Mouse (Mus musculus) E14TG2a.4 (cell line): ENCODE results near the gene Gucd1.
A peak's percentile ranks its signal among the peaks of the same experiment; 100 is the strongest.
"Not testable (repeated sequence)": the region's sequence is repeated elsewhere in the genome, so short reads cannot be mapped to it uniquely, and the experiment has no call there.

Source experiments
- H3K27me3 ChIP-seq: 2 replicates; pipeline ENCODE4 v1.6.1; 2014; ENCODE audit warnings: low read length, control low read depth; ENCODE audit not compliant: insufficient read depth
- H3K36me3 ChIP-seq: 2 replicates; pipeline ENCODE4 v1.6.1; 2014; ENCODE audit warnings: low read length, control low read depth; ENCODE audit not compliant: insufficient read depth
- H3K4me1 ChIP-seq: replicated peaks from 2 replicates; pipeline ENCODE4 v1.6.1; 2014; ENCODE audit warnings: low read depth, low read length, control low read depth
- H3K4me3 ChIP-seq: replicated peaks from 2 replicates; pipeline ENCODE4 v1.5.1; 2014; ENCODE audit warnings: mild to moderate bottlenecking, low read length
- H3K9me3 ChIP-seq: 2 replicates; pipeline ENCODE4 v1.6.1; 2014; ENCODE audit warnings: low read length, control low read depth
- CTCF ChIP-seq: conservative IDR thresholded peaks from 2 replicates; pipeline ENCODE4 v1.5.1; 2014; ENCODE audit warnings: low read length
- NANOG ChIP-seq: IDR thresholded peaks from 2 replicates; pipeline ENCODE4 v1.6.1; 2014; ENCODE audit warnings: borderline replicate concordance, low read length, mixed read lengths
- POU5F1 ChIP-seq: IDR thresholded peaks from 2 replicates; pipeline ENCODE4 v1.6.1; 2014; ENCODE audit warnings: low read length, borderline replicate concordance

The Gucd1 gene

DNA sequence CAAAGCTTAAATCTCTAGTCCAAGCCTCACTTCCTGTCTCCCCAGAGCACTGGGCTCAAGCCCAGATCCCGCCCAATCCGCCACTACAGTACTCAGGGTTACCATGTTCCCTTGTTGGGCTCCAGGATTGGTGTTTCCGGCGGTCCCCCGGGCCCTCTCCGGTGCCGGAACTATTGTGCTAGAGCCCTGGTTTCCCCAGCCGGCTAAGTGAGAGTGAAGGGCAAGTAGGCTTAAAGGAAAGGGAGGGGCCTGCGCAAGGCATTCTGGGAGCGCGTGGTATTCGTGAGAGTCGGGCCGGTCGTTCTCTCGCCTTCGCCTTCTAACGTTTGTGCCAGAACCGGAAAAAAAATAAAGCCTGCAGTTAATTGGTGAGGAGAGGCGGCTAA is at the start of gene Gucd1:
Gene Gucd1, minus strand, starts transcription at position 215 of the 386 bp plus-strand sequence.
- H3K27me3 ChIP-seq: 0 out of 2 replicates have a peak, but pooled peaks cover 4% of the 10 kb centered on the region
- H3K36me3 ChIP-seq: peaks cover 38% of the 10 kb centered on the region
- H3K4me3 ChIP-seq: peak within 1 kb of the TSS; percentile 96
- no peak for TF ChIP-seq CTCF
- TF ChIP-seq NANOG: no peak
- TF ChIP-seq POU5F1: no peak
- H3K9me3 ChIP-seq: no peaks in the 10 kb centered on the region
- H3K4me1 ChIP-seq: peaks cover 51% of the 10 kb centered on the region

DNA sequence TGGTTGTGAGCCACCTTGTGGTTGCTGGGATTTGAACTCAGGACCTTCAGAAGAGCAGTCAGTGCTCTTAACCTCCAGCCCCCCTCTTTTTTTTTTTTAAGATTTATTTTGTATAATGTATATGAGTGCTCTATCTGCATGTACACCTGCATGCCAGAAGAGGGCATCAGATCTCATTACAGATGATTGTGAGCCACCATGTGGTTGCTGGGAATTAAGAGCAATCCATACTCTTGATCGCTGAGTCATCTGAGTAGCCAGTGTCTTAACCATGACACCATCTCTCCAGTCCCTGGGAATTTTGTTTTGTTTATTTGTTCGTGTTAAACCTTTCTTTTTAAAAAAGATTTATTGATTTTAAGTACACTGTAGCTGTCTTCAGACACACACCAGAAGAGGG is 49.0 kb upstream of the Gucd1 start:
- Histone ChIP-seq H3K27me3 (peaks cover 40% of the 10 kb centered on the region), H3K4me1 (peaks cover 75% of the 10 kb centered on the region)
- H3K4me3 ChIP-seq, H3K36me3 ChIP-seq, H3K9me3 ChIP-seq: not testable (repeated sequence)

DNA sequence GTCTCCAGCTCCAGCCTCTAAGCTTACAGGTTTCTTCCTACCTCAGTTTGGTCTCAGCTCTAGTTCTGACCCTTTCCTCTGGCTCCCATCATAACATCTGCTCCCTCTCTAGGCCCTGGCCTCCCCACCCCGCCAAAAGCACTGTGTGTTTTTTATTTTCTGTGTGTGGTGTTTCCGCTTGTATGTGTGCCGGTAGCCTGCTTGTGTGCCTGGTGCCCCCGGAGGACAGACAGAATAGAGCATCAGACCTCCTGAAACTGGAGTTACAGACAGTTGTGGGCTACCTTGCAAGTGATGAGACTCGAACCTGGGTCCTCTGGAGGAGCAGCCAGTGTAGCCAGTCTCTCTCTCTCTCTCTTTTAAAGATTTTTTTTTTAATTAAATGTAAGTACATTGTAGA is 48.5 kb upstream of the Gucd1 start:
- H3K4me3 ChIP-seq: no peak overlapping the region
- no peaks in the 10 kb centered on the region for H3K9me3 ChIP-seq
- no peaks in the 10 kb centered on the region for H3K36me3 ChIP-seq
- no peak for TF ChIP-seq NANOG
- TF ChIP-seq CTCF: peak; percentile 4; the same call in 1 of the 2 replicates
- TF ChIP-seq POU5F1: no peak
- H3K4me1 ChIP-seq: peaks cover 73% of the 10 kb centered on the region
- peaks cover 45% of the 10 kb centered on the region for H3K27me3 ChIP-seq

DNA sequence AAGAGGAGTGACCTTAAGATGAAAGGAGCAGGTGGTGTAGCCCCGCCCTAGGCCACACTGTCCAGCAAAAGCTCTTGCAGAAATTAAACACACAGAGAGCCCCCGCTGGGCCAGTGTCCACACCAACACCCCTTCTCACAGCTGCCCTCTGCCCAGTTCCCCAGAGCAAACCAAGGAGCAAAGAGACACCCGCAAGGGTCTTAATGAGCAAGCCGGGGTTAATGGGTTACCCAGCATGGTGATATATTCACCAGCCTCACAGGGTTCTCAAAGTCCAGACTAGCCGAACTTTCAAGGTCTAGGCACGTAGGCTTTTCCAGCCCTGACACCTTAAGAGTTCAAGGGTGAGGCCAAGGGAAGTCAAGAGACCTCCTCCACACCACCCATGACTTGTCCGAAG is 48.1 kb upstream of the Gucd1 start:
- Histone ChIP-seq H3K4me1 (peaks cover 73% of the 10 kb centered on the region), H3K4me3 (peak overlapping the region; percentile 54), H3K9me3 (no peaks in the 10 kb centered on the region), H3K36me3 (no peaks in the 10 kb centered on the region), H3K27me3 (peaks cover 49% of the 10 kb centered on the region)
- TF ChIP-seq POU5F1 (no peak), NANOG (no peak), CTCF (no peak)

DNA sequence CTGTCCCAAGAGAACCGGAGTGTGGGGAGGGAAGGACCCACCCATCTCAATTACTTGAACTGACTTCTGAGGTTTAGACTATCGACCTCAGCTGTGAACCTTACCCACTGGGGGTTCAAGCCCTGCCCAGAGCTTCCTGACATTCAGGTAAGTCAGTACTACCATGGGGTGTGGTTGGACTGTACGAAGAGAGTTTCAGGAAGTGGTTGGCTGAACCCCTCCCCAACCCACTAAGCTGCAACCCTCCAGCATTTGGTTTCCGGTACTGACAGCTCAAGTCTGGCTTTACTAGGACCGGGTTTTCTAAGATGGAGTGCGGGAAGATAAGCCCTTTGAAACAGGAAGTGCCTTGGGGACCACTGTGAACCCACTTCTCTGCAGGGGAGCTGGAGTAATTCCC is 47.7 kb upstream of the Gucd1 start:
- TF ChIP-seq CTCF (no peak), POU5F1 (no peak), NANOG (no peak)
- Histone ChIP-seq H3K36me3 (no peaks in the 10 kb centered on the region), H3K4me3 (peak overlapping the region; percentile 54), H3K9me3 (no peaks in the 10 kb centered on the region), H3K4me1 (peaks cover 75% of the 10 kb centered on the region), H3K27me3 (peaks cover 54% of the 10 kb centered on the region)

DNA sequence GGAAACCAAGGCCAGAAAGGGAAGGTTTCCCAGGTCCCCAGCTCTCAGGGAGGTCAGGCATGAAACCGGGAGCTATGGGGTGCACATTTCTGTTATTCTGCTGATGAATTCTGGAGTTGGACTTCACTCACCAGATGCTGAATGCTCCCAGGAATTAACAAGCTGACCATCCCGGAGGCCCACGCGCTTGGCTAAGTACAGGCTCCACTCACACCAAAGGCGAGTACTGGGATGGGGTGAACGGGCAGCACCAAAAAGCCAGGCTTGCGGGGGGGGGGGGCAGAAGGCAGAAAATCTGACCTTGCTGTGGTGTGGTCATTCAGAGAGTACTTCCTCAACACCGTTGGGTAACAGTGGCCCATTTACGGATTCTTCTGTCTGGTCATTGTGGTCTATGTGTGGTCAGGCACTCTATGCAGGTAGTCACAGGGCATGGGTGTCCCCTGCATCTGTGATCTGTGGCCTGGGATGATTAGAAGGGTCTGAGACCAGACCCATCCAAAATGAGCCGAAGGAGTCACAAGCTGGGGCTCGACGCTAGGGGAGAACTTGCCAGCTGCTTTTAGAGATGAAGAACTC is 47.0 kb upstream of the Gucd1 start:
- peaks cover 59% of the 10 kb centered on the region for H3K27me3 ChIP-seq
- H3K4me3 ChIP-seq: peak overlapping the region; percentile 54; the same call in 1 of the 2 replicates
- H3K36me3 ChIP-seq: no peaks in the 10 kb centered on the region
- H3K9me3 ChIP-seq: no peaks in the 10 kb centered on the region
- TF ChIP-seq POU5F1 (no peak), CTCF (no peak), NANOG (no peak)
- H3K4me1 ChIP-seq: peaks cover 76% of the 10 kb centered on the region

DNA sequence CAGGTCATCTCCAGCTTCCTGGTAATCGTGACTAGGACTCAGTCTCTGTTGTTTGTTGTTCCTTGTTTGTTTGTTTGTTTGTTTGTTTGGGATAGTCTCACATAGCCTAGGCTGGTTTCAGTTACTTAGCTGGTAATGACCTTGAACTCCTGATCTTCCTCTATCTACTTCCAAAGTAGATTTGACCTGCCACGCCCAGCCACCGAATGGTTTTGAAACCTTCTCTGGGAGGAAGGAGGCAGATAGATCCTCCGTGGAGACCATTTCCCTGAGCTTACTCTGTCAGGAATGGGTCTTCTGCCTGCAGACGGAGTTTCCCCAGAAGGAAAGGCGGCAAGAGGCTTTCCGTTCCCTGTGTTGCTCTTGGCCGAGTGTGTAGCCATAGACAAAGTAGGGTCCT is 44.8 kb upstream of the Gucd1 start:
- Histone ChIP-seq H3K27me3 (peaks cover 68% of the 10 kb centered on the region), H3K4me1 (peaks cover 72% of the 10 kb centered on the region), H3K36me3 (no peaks in the 10 kb centered on the region), H3K4me3 (peak overlapping the region; percentile 29; the same call in 1 of the 2 replicates), H3K9me3 (no peaks in the 10 kb centered on the region)
- TF ChIP-seq NANOG: no peak
- no peak for TF ChIP-seq CTCF
- no peak for TF ChIP-seq POU5F1

DNA sequence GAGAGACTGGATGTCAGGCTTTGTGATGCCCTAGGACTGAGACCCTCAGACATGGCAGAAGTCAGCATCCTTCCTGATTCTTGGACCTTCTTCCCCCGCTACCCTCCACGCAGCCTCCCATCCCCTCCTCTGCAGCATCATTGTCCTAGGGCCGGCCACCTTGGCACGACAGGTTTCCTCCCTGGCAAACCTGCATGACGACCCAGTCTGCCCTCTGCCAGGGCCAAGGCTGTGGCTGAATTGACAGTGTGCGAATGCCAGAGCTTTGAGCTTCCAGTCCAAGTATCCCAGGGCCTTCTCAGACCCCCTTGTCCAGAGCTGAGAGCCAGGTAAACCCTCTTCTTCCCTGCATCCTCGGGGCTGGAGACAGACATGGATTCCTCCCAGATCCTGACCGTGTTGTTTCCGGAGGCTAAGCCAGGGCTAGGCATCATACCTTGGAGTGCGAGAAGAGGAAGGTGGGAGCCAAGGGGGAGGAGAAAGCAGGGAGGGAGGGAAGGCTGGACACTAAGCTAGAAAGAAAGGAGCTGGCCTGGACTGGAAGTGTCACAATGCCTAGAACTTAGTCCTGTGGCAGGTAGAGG is 43.4 kb upstream of the Gucd1 start, which contains the start of gene Ggt1:
Gene Ggt1, plus strand, starts transcription at position 534 of the 584 bp plus-strand sequence.
- peaks cover 70% of the 10 kb centered on the region for H3K4me1 ChIP-seq
- peak within 1 kb of the TSS; percentile 78 for H3K4me3 ChIP-seq
- peaks cover 82% of the 10 kb centered on the region for H3K27me3 ChIP-seq
- no peaks in the 10 kb centered on the region for H3K9me3 ChIP-seq
- TF ChIP-seq NANOG: no peak
- TF ChIP-seq CTCF: no peak
- no peak for TF ChIP-seq POU5F1
- H3K36me3 ChIP-seq: no peaks in the 10 kb centered on the region

DNA sequence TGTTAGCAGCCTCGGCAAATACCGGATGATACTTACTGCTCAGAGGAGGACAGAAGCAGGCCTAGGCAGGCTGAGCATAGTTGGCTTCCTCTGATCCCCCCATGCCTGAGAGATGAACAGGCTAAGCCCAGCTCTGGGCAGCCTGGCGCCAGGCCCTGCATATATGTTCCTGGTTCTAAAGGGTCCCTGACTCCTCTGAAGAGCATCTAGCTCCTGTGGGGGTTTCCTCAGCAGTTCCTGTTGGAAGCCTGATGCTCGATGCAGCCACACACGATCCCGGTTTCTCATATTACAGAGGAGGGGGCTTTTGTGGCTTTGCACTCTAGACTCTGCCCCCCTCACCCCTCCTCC is 42.8 kb upstream of the Gucd1 start:
- H3K9me3 ChIP-seq: no peaks in the 10 kb centered on the region
- H3K36me3 ChIP-seq: no peaks in the 10 kb centered on the region

More for the DNA sequence above, 42.8 kb upstream of the Gucd1 start:
- Histone ChIP-seq H3K4me3 (peak overlapping the region; percentile 78), H3K4me1 (peaks cover 64% of the 10 kb centered on the region), H3K27me3 (peaks cover 88% of the 10 kb centered on the region)
- TF ChIP-seq POU5F1 (no peak), NANOG (no peak), CTCF (no peak)
